Mouse (Mus musculus) ZHBTc4 (cell line): ENCODE measurements around the gene Mdm2.

ENCODE experiments used
- DNase-seq: peaks from one replicate; pipeline ENCODE4 v3.0.0-alpha.2; 2011; ENCODE audit warnings: low read depth, low spot score

The Mdm2 gene

GRCm38 (mm10) chr10:117656662-117656962 lies 53.9 kb downstream of the Mdm2 start:
- no peak for DNase-seq

- no peak for DNase-seq
Measured at GRCm38 (mm10) chr10:117655908-117656661, 54.5 kb downstream of the Mdm2 start.

- DNase-seq, result no peak
Measured at GRCm38 (mm10) chr10:117655460-117655859, 55.1 kb downstream of the Mdm2 start.

- no peak for DNase-seq
Measured at GRCm38 (mm10) chr10:117654576-117655123, 55.9 kb downstream of the Mdm2 start.

GRCm38 (mm10) chr10:117653779-117654173 lies 56.8 kb downstream of the Mdm2 start:
- DNase-seq, result no peak

- DNase-seq, result no peak
Measured at GRCm38 (mm10) chr10:117652930-117653778, 57.4 kb downstream of the Mdm2 start.

- no peak for DNase-seq
Measured at GRCm38 (mm10) chr10:117652378-117652774, 58.2 kb downstream of the Mdm2 start.

- no peak for DNase-seq
Measured at GRCm38 (mm10) chr10:117651587-117652377, 58.8 kb downstream of the Mdm2 start.

- DNase-seq, result peak; percentile 45
Measured at GRCm38 (mm10) chr10:117650725-117651124, 59.8 kb downstream of the Mdm2 start.

- no peak for DNase-seq
Measured at GRCm38 (mm10) chr10:117650042-117650655, 60.4 kb downstream of the Mdm2 start.

GRCm38 (mm10) chr10:117649292-117650041 lies 61.1 kb downstream of the Mdm2 start:
- no peak for DNase-seq

- DNase-seq, result no peak
Measured at GRCm38 (mm10) chr10:117648643-117649042, 61.9 kb downstream of the Mdm2 start.

GRCm38 (mm10) chr10:117647964-117648472 lies 62.5 kb downstream of the Mdm2 start:
- no peak for DNase-seq

GRCm38 (mm10) chr10:117647158-117647505 lies 63.4 kb downstream of the Mdm2 start:
- peak; percentile 30 for DNase-seq

GRCm38 (mm10) chr10:117646482-117647157 lies 63.9 kb downstream of the Mdm2 start:
- no peak for DNase-seq

GRCm38 (mm10) chr10:117645487-117645964 lies 65.0 kb downstream of the Mdm2 start:
- DNase-seq, result no peak

GRCm38 (mm10) chr10:117644828-117645227 lies 65.7 kb downstream of the Mdm2 start:
- DNase-seq, result no peak

GRCm38 (mm10) chr10:117644429-117644748 lies 66.2 kb downstream of the Mdm2 start:
- DNase-seq, result no peak

GRCm38 (mm10) chr10:117643711-117644428 lies 66.7 kb downstream of the Mdm2 start:
- no peak for DNase-seq
